Mouse (Mus musculus) brown adipose tissue, adult 24 weeks (tissue): Measurements from ENCODE around the gene Smc3. TPM values are rescaled to one million over a fixed set of nuclear protein-coding genes. Genes with fewer than 3 reads are reported as not detected.

Experiments
- H3K27ac ChIP-seq: fragments of 200-500 bp; replicated peaks from 2 replicates; pipeline ENCODE4 v1.5.1; 2012; ENCODE audit warnings: low read depth, mild to moderate bottlenecking, low read length
- H3K4me1 ChIP-seq: fragments of 200-500 bp; 2 replicates; pipeline ENCODE4 v1.6.1; 2012; ENCODE audit warnings: low read length, mixed read lengths; ENCODE audit not compliant: control insufficient read depth, insufficient read depth, insufficient read length
- H3K4me3 ChIP-seq: fragments of 200-500 bp; 2 replicates; pipeline ENCODE4 v1.5.1; 2012; ENCODE audit warnings: low read depth, mild to moderate bottlenecking, low read length, moderate library complexity; ENCODE audit not compliant: insufficient read depth
- polyA plus RNA-seq: library from polyadenylated mRNA; stranded (reverse); fragments of >200 nt; gene quantifications from 2 replicates; pipeline ENCODE4 v1.2.4, GENCODE M21; 2012; ENCODE audit not compliant: missing spikeins, insufficient read depth, insufficient read length

Gene Smc3
- polyA plus RNA-seq, 1 experiment, result 15.1 TPM

DNA sequence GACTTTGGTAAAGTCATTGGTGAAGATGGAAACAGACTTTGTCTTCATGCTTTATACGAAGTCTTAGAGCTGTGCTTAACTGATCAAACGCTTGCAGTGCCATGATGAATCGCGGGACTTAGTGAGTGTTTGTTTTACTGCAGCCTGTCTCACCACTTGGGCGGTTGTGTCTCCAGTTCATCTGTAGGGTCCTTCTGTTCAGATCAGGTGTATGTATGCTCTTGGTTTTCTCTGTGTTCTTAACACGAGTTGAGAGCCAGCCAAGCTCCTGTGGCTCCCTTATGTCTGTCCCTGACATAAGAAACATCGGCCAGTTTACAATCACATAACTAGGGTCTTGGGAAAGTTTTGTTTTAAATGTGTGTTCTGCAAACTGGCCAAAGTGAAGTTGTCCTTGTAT lies 79.8 kb downstream of the Smc3 start:
- Histone ChIP-seq H3K4me1 (peaks cover 5% of the 10 kb centered on the region; the same call in 1 of the 2 replicates), H3K27ac (no peak overlapping the region), H3K4me3 (no peak overlapping the region)

- Histone ChIP-seq H3K4me3 (no peak overlapping the region), H3K27ac (no peak overlapping the region)
These were observed 82.2 kb downstream of the Smc3 start for GRCm38 (mm10) chr19:53682427-53682826.

GRCm38 (mm10) chr19:53687592-53687991 lies 87.4 kb downstream of the Smc3 start:
- Histone ChIP-seq H3K27ac (no peak overlapping the region), H3K4me1 (no peaks in the 10 kb centered on the region)

More at GRCm38 (mm10) chr19:53682427-53682826, 82.2 kb downstream of the Smc3 start:
- H3K4me1 ChIP-seq, result no peaks in the 10 kb centered on the region

DNA sequence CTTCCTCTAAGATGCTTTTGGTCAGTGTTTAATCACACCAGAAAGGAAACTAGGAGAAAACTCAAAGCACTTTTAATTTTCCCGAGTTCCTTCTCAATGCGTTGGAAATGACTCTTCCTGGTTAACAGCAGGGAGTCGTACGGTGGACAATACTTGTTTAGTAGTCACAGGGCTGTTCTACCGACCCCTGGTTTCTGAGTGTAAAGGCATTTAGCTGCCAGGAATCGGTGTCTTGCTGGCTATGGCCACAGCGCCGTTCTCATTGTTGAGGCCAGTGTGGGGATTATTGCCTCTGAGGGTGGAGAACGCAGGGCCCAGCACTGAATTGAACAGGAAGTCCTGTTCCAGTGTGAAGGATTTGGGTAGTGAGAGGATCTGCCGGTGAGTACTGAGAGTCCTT lies 90.6 kb downstream of the Smc3 start:
- H3K27ac ChIP-seq, result no peak overlapping the region
- no peak overlapping the region for H3K4me3 ChIP-seq
- H3K4me1 ChIP-seq, result no peaks in the 10 kb centered on the region

More at GRCm38 (mm10) chr19:53687592-53687991, 87.4 kb downstream of the Smc3 start:
- no peak overlapping the region for H3K4me3 ChIP-seq

DNA sequence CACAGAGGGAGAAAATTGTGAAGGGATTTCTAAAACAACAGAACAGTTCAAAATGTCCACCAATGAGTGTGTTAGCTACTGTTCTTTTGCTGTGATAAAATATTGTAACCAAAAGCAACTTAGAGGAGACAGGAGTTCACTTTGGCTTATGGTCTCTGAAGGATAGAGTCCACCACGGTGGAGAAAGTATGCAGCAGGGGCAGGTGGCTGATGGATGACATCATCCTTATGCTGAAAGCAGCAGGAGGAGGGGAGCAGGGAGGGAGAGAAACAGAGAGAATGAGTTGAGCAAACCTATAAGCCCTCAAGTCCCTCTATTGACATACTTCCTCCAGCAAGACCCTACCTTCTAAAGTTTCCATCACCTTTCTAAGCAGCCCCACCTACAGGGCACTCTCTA lies 93.8 kb downstream of the Smc3 start:
- Histone ChIP-seq H3K4me3 (no peak overlapping the region), H3K27ac (no peak overlapping the region)

More for the DNA sequence above, 93.8 kb downstream of the Smc3 start:
- no peaks in the 10 kb centered on the region for H3K4me1 ChIP-seq

Other genes starting within 250 kb of the Smc3 start
- gene Gm10197, start 228.6 kb upstream of the Smc3 start, polyA plus RNA-seq, result not detected in 2 replicates
- gene Smndc1, start 209.8 kb upstream of the Smc3 start, polyA plus RNA-seq, result 21.5 and 23.8 TPM in 2 replicates
- gene Dusp5, start 71.3 kb upstream of the Smc3 start, polyA plus RNA-seq, result 0.83 TPM in 1 of 2 replicates, not detected in the other
- 84.1 and 105 TPM in 2 replicates for gene Nutf2-ps1, start 11.3 kb upstream of the Smc3 start, polyA plus RNA-seq
- 0.71 and 1.5 TPM in 2 replicates for gene Rbm20, start 76.9 kb downstream of the Smc3 start, polyA plus RNA-seq